Mouse (Mus musculus) adipose tissue, adult 10 weeks (tissue): ENCODE data around the gene Eomes. TPM values are rescaled to one million over a fixed set of nuclear protein-coding genes. Genes with fewer than 3 reads are reported as not detected.

Source experiments
- polyA plus RNA-seq: library from polyadenylated mRNA; stranded (reverse); fragments of 350-450 nt; fragmentation: Illumina TruSeq; extraction: RNeasy Lipid Tissue Mini Kit (QIAGEN cat#74804); gene quantifications from one replicate; pipeline ENCODE4 v1.2.3, GENCODE M21; 2014; ENCODE audit warnings: low read depth, low replicate concordance

The Eomes gene
- polyA plus RNA-seq = 0.19 TPM

GRCm38 (mm10) chr9:118477961-118478360 is at the start of gene Eomes:
Gene Eomes, plus strand, starts transcription at chr9:118478212.

DNA sequence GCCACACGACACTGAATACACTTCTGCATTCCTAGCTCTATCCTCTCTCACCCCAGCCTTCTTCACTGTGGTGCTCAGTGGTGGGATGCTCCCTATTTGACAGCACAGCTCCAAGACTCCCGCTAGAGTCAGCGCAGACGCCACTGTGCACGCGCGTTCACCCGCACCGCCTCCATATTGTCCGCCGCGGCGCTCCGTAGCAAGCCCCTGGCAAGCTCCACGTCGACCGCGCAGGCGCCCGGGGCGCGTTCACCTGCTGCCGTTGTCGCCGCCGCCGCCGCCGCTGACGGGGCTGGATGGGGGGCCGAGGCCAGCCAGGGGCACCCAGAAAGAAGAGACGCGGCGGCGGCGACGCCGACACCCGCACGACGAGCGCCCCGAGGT is 28.0 kb downstream of the Eomes start, which contains the start of gene Golga4:
TSS of gene Golga4 (plus strand) at position 248 of the 384 bp plus-strand sequence.

Other genes with a start within 250 kb of the Eomes start
- gene Golga4, start 28.1 kb downstream of the Eomes start, polyA plus RNA-seq = 73.9 TPM
- 8.9 TPM for gene Itga9, start 128.5 kb downstream of the Eomes start, polyA plus RNA-seq